Mouse (Mus musculus) ES-E14 (cell line): ENCODE results near the gene Cyld. TPM values are rescaled to one million over a fixed set of nuclear protein-coding genes. Genes with fewer than 3 reads are reported as not detected.

Experiments used
- DNase-seq: peaks from one replicate; pipeline ENCODE4 v3.0.0-alpha.2; 2013; ENCODE audit warnings: low read depth, low spot score
- H3K27ac ChIP-seq: 2 replicates; pipeline ENCODE4 v1.5.1; 2012; ENCODE audit warnings: low read depth, mild to moderate bottlenecking, low read length, moderate library complexity, mixed read lengths; ENCODE audit not compliant: poor library complexity, insufficient read depth, severe bottlenecking
- H3K36me3 ChIP-seq: 2 replicates; pipeline ENCODE4 v1.6.1; 2012; ENCODE audit warnings: mild to moderate bottlenecking, low read length, moderate library complexity, mixed read lengths; ENCODE audit not compliant: control insufficient read depth, poor library complexity, insufficient read depth, severe bottlenecking
- H3K4me1 ChIP-seq, 2 experiments: fragments of 150-350 bp in 1 of 2; sonication (generic) in 1 of 2; 2 replicates each; pipeline ENCODE4 v1.6.1; 2012; ENCODE audit warnings: low read length in 2 of 2, mild to moderate bottlenecking in 1 of 2, mixed read lengths in 1 of 2; ENCODE audit not compliant: control insufficient read depth in 2 of 2, insufficient read depth in 2 of 2, poor library complexity in 1 of 2
- H3K4me3 ChIP-seq, 2 experiments: fragments of 150-350 bp in 1 of 2; sonication (generic) in 1 of 2; 2 replicates each; pipeline ENCODE4 v1.5.1; 2012; ENCODE audit warnings: low read length in 2 of 2, low read depth in 1 of 2, mild to moderate bottlenecking in 1 of 2, mixed read lengths in 1 of 2; ENCODE audit not compliant: insufficient read depth in 1 of 2, poor library complexity in 1 of 2, severe bottlenecking in 1 of 2
- H3K9ac ChIP-seq: 2 replicates; pipeline ENCODE4 v1.6.1; 2012; ENCODE audit warnings: low read depth, mild to moderate bottlenecking, low read length, mixed read lengths; ENCODE audit not compliant: poor library complexity, insufficient read depth, severe bottlenecking
- H3K9me3 ChIP-seq: fragments of 150-350 bp; sonication (generic); 2 replicates; pipeline ENCODE4 v1.6.1; 2012; ENCODE audit warnings: low read depth, mild to moderate bottlenecking, low read length; ENCODE audit not compliant: control insufficient read depth, insufficient read depth
- CHD2 ChIP-seq: IDR thresholded peaks from 2 replicates; pipeline ENCODE4 v1.6.1; 2014; ENCODE audit warnings: mild to moderate bottlenecking, low read depth, low read length, inconsistent platforms
- HCFC1 ChIP-seq: IDR thresholded peaks from 2 replicates; pipeline ENCODE4 v1.6.1; 2012; ENCODE audit warnings: low read length, inconsistent platforms, borderline replicate concordance; ENCODE audit not compliant: insufficient read depth
- MAFK ChIP-seq: IDR thresholded peaks from 2 replicates; pipeline ENCODE4 v1.6.1; 2014; ENCODE audit warnings: mild to moderate bottlenecking, low read depth, low read length, inconsistent platforms; ENCODE audit not compliant: insufficient read depth
- ZC3H11A ChIP-seq: IDR thresholded peaks from 2 replicates; pipeline ENCODE4 v1.6.1; 2012; ENCODE audit warnings: low read depth, mild to moderate bottlenecking, inconsistent platforms, low read length, borderline replicate concordance
- ZNF384 ChIP-seq: IDR thresholded peaks from 2 replicates; pipeline ENCODE4 v1.6.1; 2012; ENCODE audit warnings: low read depth, low read length, inconsistent platforms
- in situ Hi-C, 2 experiments: fragments of 600-800 bp; cut with MboI; formaldehyde crosslinking; loops; one replicate each; pipeline ENCODE4 v1.15.1; 2025; ENCODE audit warnings: low sequenced_read_pairs in 2 of 2, inconsistent platforms in 1 of 2; ENCODE audit not compliant: unreplicated experiment in 2 of 2
- total RNA-seq: library from RNA; depleted of rRNA; stranded (reverse); fragments of 300-350 nt; gene quantifications from 2 replicates; pipeline ENCODE4 v1.2.3, GENCODE M21; 2012

Cyld gene
- total RNA-seq, 1 experiment: 9.1 TPM

DNA sequence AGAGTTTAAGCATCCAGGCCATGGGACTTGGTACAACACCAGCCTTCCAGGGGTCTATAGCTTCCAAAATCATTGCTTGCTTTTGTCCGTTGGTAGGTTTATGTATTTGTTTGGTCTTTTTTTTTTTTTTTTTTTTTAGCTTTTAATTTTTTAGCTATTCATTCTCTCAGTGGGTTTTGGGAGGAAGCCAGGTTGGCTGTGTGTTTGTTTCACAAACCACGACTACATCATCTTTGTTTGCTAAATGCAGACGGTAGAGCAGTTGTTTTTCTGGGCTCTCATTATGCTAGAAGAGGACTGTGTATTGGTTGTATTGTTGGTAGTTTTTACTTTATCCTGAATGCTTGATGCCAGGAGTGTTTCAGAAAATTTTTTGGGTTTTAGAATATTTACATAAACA lies 37.0 kb upstream of the Cyld start:
- in situ Hi-C loops: no loop called here
- DNase-seq: no peak
- no peaks in the 10 kb centered on the region for H3K36me3 ChIP-seq
- H3K4me3 ChIP-seq: no peak overlapping the region
- TF ChIP-seq ZNF384 (no peak), HCFC1 (no peak), ZC3H11A (no peak), MAFK (no peak), CHD2 (no peak)
- H3K4me1 ChIP-seq: no peaks in the 10 kb centered on the region
- H3K9me3 ChIP-seq: no peaks in the 10 kb centered on the region
- no peak overlapping the region for H3K27ac ChIP-seq
- H3K9ac ChIP-seq: no peak overlapping the region

DNA sequence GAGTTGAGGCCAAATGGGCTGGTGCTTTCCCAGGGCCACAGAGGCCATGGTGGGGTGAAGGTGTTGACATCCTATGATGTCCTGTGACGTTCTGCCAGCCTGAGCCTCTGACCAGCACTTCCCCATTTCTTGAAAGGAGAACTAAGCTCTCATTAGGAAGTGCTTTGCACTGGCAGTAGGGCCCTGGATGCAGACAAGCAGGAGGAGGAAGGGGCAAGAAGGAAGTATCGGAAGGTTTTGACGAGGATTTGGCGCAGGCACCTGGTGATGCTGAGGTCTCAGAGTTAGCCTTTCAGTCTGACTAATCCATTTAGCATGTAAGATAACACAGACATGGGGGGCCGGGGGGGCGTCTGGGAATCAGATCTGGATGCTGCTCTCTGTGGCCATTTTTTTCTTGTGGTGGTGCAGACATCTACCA lies 34.4 kb upstream of the Cyld start:
- Histone ChIP-seq H3K9ac (no peak overlapping the region), H3K36me3 (no peaks in the 10 kb centered on the region), H3K27ac (no peak overlapping the region), H3K4me3 (no peak overlapping the region), H3K4me1 (no peaks in the 10 kb centered on the region), H3K9me3 (no peaks in the 10 kb centered on the region)
- TF ChIP-seq ZC3H11A (no peak), CHD2 (no peak), MAFK (no peak), ZNF384 (no peak), HCFC1 (no peak)
- no peak for DNase-seq
- in situ Hi-C loops: no loop called here

DNA sequence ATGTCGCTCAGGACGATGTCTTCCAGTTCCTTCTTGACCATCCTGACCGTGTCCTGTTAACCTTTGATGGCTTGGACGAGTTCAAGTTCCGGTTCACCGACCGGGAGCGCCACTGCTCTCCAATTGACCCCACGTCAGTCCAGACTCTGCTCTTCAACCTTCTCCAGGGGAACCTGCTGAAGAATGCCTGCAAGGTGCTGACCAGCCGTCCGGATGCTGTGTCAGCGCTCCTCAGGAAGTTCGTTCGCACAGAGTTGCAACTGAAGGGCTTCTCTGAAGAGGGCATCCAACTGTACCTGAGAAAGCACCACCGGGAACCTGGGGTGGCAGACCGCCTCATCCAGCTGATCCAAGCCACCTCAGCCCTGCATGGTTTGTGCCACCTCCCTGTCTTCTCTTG lies 32.7 kb upstream of the Cyld start:
- no peak for TF ChIP-seq ZC3H11A
- no peak for TF ChIP-seq MAFK
- no peak for TF ChIP-seq ZNF384
- no peak for TF ChIP-seq HCFC1
- no peak for TF ChIP-seq CHD2
- in situ Hi-C loops: no loop called here
- H3K4me3 ChIP-seq: no peak overlapping the region

DNA sequence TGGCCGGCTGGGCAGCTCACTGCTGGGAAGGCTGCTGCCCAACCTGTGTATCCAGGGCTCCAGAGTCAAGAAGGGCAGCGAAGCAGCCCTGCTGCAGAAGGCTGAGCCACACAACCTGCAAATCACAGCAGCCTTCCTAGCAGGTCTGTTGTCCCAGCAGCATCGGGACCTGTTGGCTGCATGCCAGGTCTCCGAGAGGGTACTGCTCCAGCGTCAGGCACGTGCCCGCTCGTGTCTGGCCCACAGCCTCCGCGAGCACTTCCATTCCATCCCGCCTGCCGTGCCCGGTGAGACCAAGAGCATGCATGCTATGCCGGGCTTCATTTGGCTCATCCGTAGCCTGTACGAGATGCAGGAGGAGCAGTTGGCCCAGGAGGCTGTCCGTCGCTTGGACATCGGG lies 31.9 kb upstream of the Cyld start:
- Histone ChIP-seq H3K4me1 (no peaks in the 10 kb centered on the region), H3K9ac (no peak overlapping the region), H3K4me3 (no peak overlapping the region), H3K36me3 (no peaks in the 10 kb centered on the region), H3K27ac (no peak overlapping the region), H3K9me3 (no peaks in the 10 kb centered on the region)
- in situ Hi-C loops: no loop called here
- no peak for DNase-seq
- TF ChIP-seq ZC3H11A (no peak), HCFC1 (no peak), MAFK (no peak), ZNF384 (no peak), CHD2 (no peak)

More for the DNA sequence above, 32.7 kb upstream of the Cyld start:
- Histone ChIP-seq H3K9me3 (no peaks in the 10 kb centered on the region), H3K4me1 (no peaks in the 10 kb centered on the region), H3K9ac (no peak overlapping the region), H3K27ac (no peak overlapping the region), H3K36me3 (no peaks in the 10 kb centered on the region)
- no peak for DNase-seq

DNA sequence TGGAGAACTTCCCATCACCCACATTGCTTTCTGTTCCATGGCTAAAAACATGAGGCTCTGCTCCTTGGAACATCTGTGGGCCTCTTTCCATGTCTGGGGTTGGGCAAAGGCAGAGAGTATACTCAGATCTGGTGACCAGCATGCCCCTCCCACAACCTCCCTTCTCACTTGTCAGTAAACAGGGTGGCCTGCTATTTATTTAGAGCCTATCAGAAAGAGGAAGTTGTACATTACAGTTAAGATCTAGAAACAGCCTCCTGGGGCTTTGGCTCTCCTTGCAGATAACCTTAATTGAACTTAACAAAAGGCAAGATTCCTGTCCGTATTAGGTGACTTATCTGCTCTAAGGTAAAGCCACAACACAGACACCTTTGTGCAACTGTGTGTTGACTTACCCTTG lies 30.4 kb upstream of the Cyld start:
- Histone ChIP-seq H3K4me1 (no peaks in the 10 kb centered on the region), H3K27ac (no peak overlapping the region), H3K36me3 (no peaks in the 10 kb centered on the region), H3K9me3 (no peaks in the 10 kb centered on the region), H3K4me3 (no peak overlapping the region), H3K9ac (no peak overlapping the region)
- in situ Hi-C loops: no loop called here
- TF ChIP-seq ZNF384: no peak
- DNase-seq: no peak
